Mouse (Mus musculus): ENCODE measurements around the gene Arhgef26.

- TF ChIP-seq CTCF (IDR thresholded peaks at IDR 0.05; ENCODE audit: low read depth) (no peak), EP300 (IDR thresholded peaks at IDR 0.05; ENCODE audit: low read depth) (no peak)
These were observed 108.1 kb downstream of the Arhgef26 start for GRCm38 (mm10) chr3:62446271-62446670.
